Mouse (Mus musculus) liver, adult (tissue): ENCODE results near the gene Fnip2.

Source experiments
- GATA4 ChIP-seq: IDR thresholded peaks from 2 replicates; pipeline ENCODE4 v1.6.1; 2014; ENCODE audit warnings: mild to moderate bottlenecking, low read length; ENCODE audit not compliant: insufficient replicate concordance

Fnip2 gene

DNA sequence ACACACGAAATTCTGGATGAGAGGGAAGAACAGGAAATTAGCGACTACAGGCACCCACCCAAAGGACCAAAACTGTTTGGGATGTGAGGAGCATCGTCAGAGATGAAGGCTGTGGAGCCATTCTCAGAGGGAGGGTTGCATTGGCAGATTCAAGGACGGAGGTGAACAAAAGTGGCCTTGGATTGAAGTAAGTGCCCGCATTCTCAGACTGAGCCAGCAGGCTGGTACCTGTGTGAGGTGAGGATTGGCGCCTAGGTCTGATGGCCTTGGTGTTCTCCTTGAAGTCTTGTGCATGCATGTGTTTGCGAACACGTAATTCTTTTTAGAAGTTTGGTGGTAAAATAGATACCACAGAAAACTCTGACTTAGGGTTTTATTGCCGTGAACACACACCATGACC is 133.2 kb downstream of the Fnip2 start:
- TF ChIP-seq GATA4 = no peak

DNA sequence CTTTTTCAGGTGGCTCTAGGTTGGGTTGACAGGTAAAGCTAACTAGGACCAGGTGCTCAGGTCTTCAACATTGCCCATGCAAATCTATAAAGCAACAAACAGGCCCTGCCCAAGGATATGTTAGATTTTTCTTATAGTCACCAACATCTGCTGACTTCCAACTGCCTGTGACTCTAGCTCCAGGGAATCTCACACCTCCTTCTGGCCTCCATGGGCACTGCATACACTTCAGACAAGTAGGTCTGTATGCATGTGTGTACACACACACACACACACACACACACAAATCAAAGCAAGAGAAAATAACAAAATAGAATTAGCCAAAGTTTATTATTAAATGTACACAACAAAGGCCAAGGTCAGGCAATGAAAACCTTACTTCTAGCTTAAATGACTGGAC is 134.0 kb downstream of the Fnip2 start:
- TF ChIP-seq GATA4 = no peak

DNA sequence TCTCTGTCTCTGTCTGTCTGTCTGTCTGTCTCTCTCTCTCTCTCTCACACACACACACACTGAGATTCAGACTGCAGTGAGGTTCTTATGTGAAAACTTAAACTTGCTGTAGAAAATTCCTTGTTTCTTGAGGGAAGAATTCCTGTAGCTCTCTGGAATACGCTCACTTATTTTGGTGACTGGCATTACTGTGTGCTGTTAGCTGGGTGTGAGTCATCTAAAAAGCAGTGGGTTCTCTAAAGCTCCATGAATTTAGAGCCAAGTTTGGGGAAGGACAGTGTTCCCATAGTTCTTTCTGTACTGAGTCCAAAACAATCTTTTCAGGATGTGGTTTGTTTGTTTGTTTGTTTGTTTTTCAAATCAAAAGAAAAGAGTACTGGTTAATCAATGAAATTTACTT is 142.2 kb downstream of the Fnip2 start:
- no peak for TF ChIP-seq GATA4

DNA sequence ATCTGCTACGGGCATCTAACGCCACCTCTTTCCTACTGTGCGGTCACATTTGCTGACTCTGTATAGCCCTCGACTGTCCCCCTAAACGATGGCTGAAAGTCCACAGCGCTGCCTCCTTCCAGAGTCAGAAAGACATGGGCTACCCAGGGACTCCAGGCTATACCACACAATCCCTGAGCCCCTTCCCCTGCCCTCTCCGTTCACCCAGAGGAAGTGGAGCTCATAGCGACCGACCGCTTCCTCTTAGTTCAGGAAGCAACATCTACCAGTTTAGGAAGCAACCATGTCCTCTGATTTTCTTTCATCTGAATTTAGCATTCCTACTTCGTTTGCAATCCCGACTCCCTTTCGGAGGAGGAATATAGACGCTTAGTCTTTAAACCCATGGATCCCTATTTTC is 148.7 kb downstream of the Fnip2 start:
- no peak for TF ChIP-seq GATA4

DNA sequence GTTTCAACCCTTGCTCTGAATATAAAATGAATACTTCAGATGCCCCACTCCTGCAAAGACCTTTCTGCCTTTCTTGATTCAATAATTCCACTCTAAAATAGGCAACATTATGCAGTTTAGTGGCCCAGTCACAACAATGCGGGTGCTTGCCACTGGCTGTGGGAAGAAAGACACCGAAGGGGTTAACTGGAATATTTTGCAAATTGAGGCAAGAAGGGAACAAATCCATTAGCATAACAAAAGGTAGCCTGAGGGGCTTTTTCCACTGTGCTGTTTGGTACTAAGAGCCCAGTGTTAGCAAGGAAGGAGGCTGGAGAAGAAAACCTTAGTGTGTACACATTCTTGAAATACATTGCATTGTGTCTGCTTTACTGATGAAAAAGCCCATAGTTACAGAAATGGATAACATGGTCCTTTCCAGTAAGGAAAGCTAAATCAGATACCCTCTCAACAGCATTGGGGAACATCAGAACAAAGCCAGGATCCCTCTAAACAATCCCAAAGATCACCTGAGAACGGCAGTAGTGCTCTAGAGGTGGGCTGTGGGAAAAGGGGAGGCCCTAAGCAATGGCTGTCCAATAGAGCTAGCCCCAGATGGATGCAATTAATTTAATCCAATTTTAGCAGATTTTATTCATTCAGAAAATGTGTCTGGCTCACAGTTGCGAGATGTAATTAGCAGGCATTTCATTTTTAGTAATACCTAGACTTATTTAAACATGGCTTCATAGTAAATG is 150.5 kb downstream of the Fnip2 start:
- no peak for TF ChIP-seq GATA4

DNA sequence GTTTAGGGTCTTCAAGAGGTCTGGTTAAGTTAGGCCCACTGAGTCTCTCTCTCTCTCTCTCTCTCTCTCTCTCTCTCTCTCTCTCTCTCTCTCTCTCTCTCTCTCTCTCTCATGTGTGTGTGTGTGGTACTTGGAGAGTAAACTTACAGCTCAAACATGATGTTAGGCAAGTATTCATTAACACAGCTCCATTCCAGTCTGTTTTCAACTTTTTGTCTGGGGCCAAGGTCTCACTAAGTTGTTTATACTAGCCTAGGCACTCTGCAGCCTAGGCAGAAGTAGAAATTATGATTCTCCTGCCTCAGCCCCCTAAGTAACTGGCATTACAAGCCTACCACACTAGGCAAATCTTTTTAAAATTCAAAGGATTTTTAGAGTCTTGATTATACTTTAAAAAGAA is 151.7 kb downstream of the Fnip2 start:
- no peak for TF ChIP-seq GATA4

DNA sequence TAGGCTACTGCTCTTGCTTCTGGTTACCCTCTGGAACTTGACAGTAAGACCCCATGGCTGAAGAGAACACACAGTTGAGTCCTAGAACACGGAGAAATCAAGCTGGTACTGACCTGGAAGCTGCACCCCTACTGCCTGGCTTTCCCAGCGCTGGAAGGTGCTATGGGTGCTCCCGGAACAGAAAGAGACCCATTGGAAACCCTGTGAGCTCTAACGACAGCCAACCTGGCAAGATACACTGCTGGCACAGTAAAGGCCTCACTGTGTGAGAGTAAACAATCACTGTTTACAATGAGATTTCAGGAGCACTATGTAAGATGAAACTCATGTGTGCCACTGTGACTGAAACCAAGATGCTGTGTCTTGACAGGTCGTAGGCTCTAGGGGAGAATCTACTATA is 152.5 kb downstream of the Fnip2 start:
- no peak for TF ChIP-seq GATA4

DNA sequence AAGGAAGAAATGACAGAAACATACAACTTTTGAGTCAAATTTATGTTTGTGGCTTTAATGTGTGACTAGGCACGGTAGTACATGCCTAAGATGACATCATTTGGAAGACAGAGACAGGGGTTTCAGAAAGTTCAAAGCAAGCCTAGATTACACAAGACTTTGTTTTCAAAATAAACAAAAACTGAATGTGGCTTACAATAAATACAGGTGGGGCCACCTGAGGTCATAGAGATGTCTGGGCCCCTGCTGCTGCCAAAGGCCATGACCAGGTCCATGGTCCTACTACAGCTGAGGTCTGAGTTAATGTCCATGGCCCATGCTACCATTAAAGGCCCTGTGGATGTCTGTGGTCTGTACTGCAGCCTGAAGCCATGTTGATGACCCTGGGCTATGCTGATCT is 154.1 kb downstream of the Fnip2 start:
- no peak for TF ChIP-seq GATA4

DNA sequence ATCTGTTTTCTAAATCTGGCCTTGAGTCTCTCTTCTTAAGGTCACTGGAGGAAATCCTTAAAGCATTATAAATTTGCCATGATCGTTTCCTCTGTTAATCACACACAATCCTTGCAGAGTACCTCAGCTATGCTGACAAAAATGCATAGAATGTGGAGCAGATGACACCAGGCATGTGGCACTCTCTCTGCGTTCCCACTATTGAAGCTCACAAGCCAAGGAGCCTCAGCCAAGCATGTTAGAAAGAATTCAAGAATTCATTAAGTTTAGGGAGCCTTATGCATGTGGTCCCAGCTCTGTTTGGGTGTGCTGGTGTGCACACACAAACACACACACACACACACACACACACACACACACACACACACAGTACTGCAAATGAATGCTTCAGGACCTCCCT is 155.9 kb downstream of the Fnip2 start:
- no peak for TF ChIP-seq GATA4

DNA sequence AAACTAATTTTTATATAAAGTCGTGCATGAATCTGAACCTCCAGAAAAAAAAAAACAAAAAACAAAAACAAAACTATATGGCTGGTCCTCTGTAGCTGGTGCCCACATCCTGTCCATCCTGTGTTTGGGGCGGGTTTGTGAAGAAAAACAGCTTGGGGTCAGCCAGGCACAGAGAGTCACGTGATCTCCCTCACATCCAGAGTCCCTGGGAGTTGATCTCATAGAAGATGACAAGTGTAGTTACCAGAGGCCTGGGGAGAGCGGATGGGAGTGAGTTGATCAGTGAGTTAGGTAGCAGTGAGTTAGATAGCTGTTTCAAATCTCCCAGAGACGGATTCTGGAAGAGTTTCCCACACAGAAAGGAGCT is 157.0 kb downstream of the Fnip2 start:
- no peak for TF ChIP-seq GATA4

DNA sequence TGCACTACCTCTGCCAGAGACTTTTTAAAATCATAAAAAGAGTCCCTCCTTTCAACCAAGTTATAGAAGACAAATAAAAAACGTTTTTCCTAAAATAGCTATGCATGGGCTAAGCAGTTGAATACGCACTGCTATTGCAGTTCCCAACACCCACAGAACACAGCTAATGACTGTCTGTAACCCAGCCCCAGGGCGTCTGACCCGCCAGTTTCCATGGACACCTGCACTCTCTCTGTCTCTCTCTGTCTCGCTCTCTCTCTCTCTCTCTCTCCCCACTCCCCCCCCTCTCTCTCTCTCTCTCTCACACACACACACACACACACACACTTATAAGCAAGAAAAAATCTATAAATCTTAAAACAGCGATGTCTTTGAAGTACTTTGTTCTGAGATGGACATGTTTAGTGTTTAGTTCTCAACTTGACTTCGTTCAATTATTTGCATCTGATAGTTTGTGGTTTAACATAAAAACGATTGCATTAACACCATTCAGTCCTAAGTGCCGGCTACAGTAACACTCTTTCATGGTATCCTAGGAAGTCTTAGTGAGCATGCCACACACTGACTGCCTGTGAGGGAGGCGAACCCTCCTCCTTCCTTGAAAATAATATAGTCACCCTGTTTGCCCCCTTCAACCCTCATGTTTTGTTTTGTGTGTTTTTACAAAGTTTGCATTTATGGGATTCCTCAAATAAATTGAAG is 157.5 kb downstream of the Fnip2 start:
- no peak for TF ChIP-seq GATA4

DNA sequence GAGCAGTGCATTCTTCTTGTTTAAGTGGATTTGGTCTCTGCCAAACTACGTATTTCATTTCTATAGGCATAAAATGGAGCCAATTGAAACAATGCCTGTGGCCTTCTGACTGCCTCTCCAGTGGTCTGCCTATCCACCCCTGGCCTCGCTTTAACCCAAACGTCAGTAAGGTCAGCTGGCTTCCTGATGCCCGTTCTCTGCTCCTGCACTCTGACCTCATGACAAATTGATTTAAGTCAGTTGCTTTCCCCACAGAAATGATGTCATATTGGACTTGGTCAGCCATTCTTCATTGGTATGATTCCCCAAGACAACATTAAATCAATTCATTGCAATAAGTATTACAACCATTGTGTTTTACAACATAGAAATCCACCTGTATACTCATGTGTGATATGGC is 159.1 kb downstream of the Fnip2 start:
- no peak for TF ChIP-seq GATA4
